Mouse (Mus musculus): ENCODE results near the gene Gm826. TPM values are rescaled to one million over a fixed set of nuclear protein-coding genes. Genes with fewer than 3 reads are reported as not detected.

Gene Gm826
- polyA plus RNA-seq, 1 experiment from 2014 or later = not detected

DNA sequence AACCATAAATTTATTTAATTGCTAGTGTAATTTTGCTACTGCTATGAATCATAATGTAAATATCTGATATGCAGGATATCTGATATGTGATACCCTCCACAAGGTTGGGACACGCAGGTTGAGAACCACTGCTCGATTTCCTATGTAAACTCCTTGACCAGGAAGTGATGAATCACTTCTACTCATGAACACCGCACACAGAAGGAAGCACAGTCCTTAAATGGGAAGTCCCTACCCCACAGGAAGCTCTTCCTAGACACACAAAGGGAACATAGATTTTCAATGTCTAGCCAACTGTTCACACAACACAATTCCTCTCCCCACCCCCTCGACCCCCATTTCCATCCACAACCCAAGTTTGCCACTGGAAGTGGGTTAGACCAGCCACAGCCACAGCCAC lies 15.7 kb downstream of the Gm826 start:
- ATAC-seq = no peak
- H3K9me3 ChIP-seq (ENCODE audit: control insufficient read depth, low read length) = no peaks in the 10 kb centered on the region
- no peaks in the 10 kb centered on the region for H3K27me3 ChIP-seq (replicated peaks; ENCODE audit: control insufficient read depth, insufficient read depth, low read length)
- no peak overlapping the region for H3K4me3 ChIP-seq (replicated peaks; ENCODE audit: low read length)
- H3K4me2 ChIP-seq (ENCODE audit: low read length) = no peak overlapping the region
- peaks cover 4% of the 10 kb centered on the region; the same call in 1 of the 2 replicates for H3K4me1 ChIP-seq (replicated peaks; ENCODE audit: control insufficient read depth, insufficient read depth, low read length)
- no peak overlapping the region for H3K27ac ChIP-seq (ENCODE audit: low read length)
- WGBS = 85% methylated on average over 4 of the region's 4 CpGs
- no peaks in the 10 kb centered on the region for H3K36me3 ChIP-seq (ENCODE audit: control insufficient read depth, insufficient read depth)
- H3K9ac ChIP-seq (replicated peaks; ENCODE audit: low read depth, low read length) = no peak overlapping the region

DNA sequence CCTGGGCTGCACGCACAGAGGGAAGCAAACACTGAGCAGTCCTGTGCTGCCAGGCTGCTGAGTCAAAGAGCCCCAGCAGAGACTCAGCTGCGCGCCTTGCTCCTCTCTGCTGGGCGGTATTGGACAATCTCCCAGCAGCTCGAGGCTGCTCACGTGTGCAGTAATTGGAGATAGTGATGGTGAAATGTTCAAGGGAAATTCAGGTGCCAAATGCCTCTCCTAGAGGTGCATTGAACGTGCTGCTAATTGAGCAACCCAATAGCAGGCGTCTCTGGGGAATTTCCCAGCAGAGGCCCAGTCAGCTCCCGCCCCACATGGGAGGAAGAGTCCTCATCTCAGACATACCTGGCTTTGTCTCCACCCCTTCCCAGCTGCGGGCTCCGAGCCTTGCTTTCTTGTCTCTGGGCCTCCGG lies 20.4 kb downstream of the Gm826 start:
- 26% methylated on average over 12 of the region's 12 CpGs for WGBS
- Histone ChIP-seq H3K4me2 (ENCODE audit: low read length) (no peak overlapping the region), H3K4me3 (replicated peaks; ENCODE audit: low read length) (no peak overlapping the region), H3K4me1 (replicated peaks; ENCODE audit: control insufficient read depth, insufficient read depth, low read length) (peaks cover 4% of the 10 kb centered on the region; the same call in 1 of the 2 replicates), H3K27me3 (replicated peaks; ENCODE audit: control insufficient read depth, insufficient read depth, low read length) (no peaks in the 10 kb centered on the region), H3K9me3 (ENCODE audit: control insufficient read depth, low read length) (no peaks in the 10 kb centered on the region), H3K36me3 (ENCODE audit: control insufficient read depth, insufficient read depth) (no peaks in the 10 kb centered on the region), H3K27ac (ENCODE audit: low read length) (no peak overlapping the region), H3K9ac (replicated peaks; ENCODE audit: low read depth, low read length) (no peak overlapping the region)
- no peak for ATAC-seq

DNA sequence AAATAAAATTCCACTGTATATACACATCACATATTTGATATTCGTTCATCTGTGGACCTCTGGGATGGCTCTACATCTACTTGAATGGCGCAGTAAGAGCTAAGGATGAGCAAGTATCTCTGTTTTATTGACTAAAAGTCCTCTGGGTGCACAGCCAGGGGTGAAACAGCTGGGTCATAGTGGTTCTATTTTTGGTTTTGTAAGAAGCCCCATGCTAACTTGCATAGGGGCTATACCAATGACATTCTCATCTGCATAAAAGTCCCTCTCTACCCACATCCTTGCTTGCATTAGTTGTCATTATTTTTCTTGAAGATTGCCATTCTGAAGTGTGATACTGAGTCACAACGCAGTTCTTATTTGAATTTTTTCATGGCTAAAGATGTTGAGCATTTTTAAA lies 28.9 kb downstream of the Gm826 start:
- no peak overlapping the region for H3K27ac ChIP-seq (ENCODE audit: low read length)
- H3K9me3 ChIP-seq (ENCODE audit: control insufficient read depth, low read length) = no peaks in the 10 kb centered on the region
- no peak for ATAC-seq
- no peak overlapping the region for H3K9ac ChIP-seq (replicated peaks; ENCODE audit: low read depth, low read length)
- WGBS = 87% methylated on average over 3 of the region's 3 CpGs
- no peaks in the 10 kb centered on the region for H3K36me3 ChIP-seq (ENCODE audit: control insufficient read depth, insufficient read depth)
- no peak overlapping the region for H3K4me2 ChIP-seq (ENCODE audit: low read length)
- H3K27me3 ChIP-seq (replicated peaks; ENCODE audit: control insufficient read depth, insufficient read depth, low read length) = no peaks in the 10 kb centered on the region
- no peak overlapping the region for H3K4me3 ChIP-seq (replicated peaks; ENCODE audit: low read length)
- no peaks in the 10 kb centered on the region for H3K4me1 ChIP-seq (replicated peaks; ENCODE audit: control insufficient read depth, insufficient read depth, low read length)

DNA sequence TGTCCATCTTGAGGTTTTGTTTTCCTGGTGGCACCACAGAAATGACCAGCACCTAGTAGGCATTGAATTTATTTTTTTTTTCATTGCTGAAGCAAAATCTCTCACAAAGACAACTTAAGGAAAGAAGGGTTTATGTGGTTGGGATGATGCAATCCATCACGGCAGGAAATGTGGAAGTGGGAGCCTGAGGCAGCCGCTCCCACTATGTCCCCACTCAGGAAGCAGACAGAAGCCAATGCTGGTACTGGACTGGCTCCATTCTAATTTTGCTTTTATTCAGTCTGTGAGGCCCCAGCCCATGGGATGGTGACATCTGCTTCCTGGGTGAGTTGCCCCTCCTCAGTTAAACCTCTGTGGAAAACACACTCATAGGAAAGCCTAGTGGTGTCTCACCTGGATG lies 30.0 kb downstream of the Gm826 start:
- no peaks in the 10 kb centered on the region for H3K4me1 ChIP-seq (replicated peaks; ENCODE audit: control insufficient read depth, insufficient read depth, low read length)

DNA sequence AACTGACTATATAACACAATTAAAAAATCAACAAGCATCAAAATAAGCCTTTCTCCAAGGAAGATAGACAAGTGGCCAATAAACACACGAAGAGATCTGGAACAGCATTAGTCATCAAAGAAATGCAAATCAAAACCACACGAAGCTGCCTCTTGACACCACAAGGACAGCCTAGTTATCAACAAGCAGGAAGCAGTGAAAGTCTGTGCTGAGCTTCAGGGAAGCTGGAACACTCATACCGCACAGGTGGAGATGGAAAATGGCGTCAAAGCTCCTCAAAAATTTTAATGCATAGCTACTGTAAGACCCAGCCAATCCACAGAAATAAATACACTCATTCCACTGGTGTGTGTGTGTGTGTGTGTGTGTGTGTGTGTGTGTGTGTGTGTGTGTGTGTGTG lies 31.9 kb downstream of the Gm826 start:
- 63% methylated on average over 4 of the region's 4 CpGs for WGBS
- Histone ChIP-seq H3K4me2 (ENCODE audit: low read length) (no peak overlapping the region), H3K9ac (replicated peaks; ENCODE audit: low read depth, low read length) (no peak overlapping the region), H3K4me1 (replicated peaks; ENCODE audit: control insufficient read depth, insufficient read depth, low read length) (no peaks in the 10 kb centered on the region), H3K9me3 (ENCODE audit: control insufficient read depth, low read length) (no peaks in the 10 kb centered on the region), H3K27me3 (replicated peaks; ENCODE audit: control insufficient read depth, insufficient read depth, low read length) (no peaks in the 10 kb centered on the region), H3K36me3 (ENCODE audit: control insufficient read depth, insufficient read depth) (no peaks in the 10 kb centered on the region), H3K4me3 (replicated peaks; ENCODE audit: low read length) (no peak overlapping the region), H3K27ac (ENCODE audit: low read length) (no peak overlapping the region)
- ATAC-seq = no peak

More for the DNA sequence above, 30.0 kb downstream of the Gm826 start:
- 96% methylated on average over 2 of the region's 2 CpGs for WGBS
- Histone ChIP-seq H3K9ac (replicated peaks; ENCODE audit: low read depth, low read length) (no peak overlapping the region), H3K27me3 (replicated peaks; ENCODE audit: control insufficient read depth, insufficient read depth, low read length) (no peaks in the 10 kb centered on the region), H3K27ac (ENCODE audit: low read length) (no peak overlapping the region), H3K9me3 (ENCODE audit: control insufficient read depth, low read length) (no peaks in the 10 kb centered on the region), H3K36me3 (ENCODE audit: control insufficient read depth, insufficient read depth) (no peaks in the 10 kb centered on the region), H3K4me2 (ENCODE audit: low read length) (no peak overlapping the region), H3K4me3 (replicated peaks; ENCODE audit: low read length) (no peak overlapping the region)
- ATAC-seq = no peak

DNA sequence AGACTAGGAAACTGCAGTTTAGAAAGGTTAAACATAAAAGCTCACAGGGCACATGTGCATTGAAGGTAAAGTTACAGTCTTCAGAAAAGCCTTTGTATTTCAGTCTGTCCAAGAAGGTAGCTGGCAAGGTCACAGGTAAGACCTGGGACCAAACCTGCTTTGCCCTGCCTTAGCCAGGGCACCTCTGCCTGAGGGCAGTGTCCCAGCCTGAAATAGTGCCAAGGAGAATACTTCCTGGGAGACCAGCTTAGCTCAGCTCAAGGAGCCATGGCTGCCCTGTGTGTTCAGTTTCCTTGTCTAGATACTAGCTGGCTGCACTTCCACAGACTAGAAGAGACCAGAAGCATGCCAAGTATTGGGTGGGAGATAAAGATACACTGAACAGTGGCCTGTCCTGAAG lies 35.4 kb downstream of the Gm826 start:
- no peak for ATAC-seq
- H3K4me1 ChIP-seq (replicated peaks; ENCODE audit: control insufficient read depth, insufficient read depth, low read length) = no peaks in the 10 kb centered on the region
- H3K27ac ChIP-seq (ENCODE audit: low read length) = no peak overlapping the region
- no peaks in the 10 kb centered on the region for H3K27me3 ChIP-seq (replicated peaks; ENCODE audit: control insufficient read depth, insufficient read depth, low read length)
- H3K4me3 ChIP-seq (replicated peaks; ENCODE audit: low read length) = no peak overlapping the region
- H3K9me3 ChIP-seq (ENCODE audit: control insufficient read depth, low read length) = no peaks in the 10 kb centered on the region
- H3K36me3 ChIP-seq (ENCODE audit: control insufficient read depth, insufficient read depth) = no peaks in the 10 kb centered on the region
- no peak overlapping the region for H3K9ac ChIP-seq (replicated peaks; ENCODE audit: low read depth, low read length)
- H3K4me2 ChIP-seq (ENCODE audit: low read length) = no peak overlapping the region

DNA sequence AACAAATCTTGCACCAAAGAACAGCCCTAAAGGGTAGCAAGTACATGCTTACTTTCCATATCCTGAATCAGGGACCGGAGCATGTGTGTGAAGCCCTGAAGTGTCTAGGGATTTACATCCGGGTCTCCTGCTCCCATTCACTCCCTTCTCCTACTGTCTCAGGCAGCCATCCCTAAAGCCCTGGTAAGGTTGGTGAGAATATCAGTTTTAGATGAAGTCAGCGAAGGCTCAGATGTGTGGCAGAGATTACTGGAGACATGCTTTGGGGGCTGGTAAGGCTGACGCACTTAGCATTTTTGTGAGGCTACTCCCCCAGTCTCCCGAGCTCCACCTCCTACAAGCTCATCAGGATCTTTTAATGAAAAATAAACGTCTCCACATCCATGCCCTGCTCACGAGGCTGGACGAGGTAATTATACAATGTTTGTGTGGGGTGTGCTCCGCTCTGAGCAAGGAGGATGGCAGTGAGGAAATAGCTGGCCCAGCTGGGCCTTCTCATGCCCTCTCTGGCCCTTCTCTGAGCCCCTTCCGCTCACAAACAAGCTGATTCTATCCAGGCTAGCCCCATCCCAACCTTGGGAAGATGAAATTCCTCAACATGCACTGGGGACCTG lies 45.3 kb downstream of the Gm826 start:
- no peak for ATAC-seq
- Histone ChIP-seq H3K4me2 (ENCODE audit: low read length) (no peak overlapping the region), H3K9ac (replicated peaks; ENCODE audit: low read depth, low read length) (no peak overlapping the region), H3K4me1 (replicated peaks; ENCODE audit: control insufficient read depth, insufficient read depth, low read length) (no peaks in the 10 kb centered on the region), H3K27ac (ENCODE audit: low read length) (no peak overlapping the region), H3K36me3 (ENCODE audit: control insufficient read depth, insufficient read depth) (no peaks in the 10 kb centered on the region), H3K9me3 (ENCODE audit: control insufficient read depth, low read length) (no peaks in the 10 kb centered on the region), H3K27me3 (replicated peaks; ENCODE audit: control insufficient read depth, insufficient read depth, low read length) (no peaks in the 10 kb centered on the region), H3K4me3 (replicated peaks; ENCODE audit: low read length) (no peak overlapping the region)
- WGBS = 72% methylated on average over 10 of the region's 10 CpGs

DNA sequence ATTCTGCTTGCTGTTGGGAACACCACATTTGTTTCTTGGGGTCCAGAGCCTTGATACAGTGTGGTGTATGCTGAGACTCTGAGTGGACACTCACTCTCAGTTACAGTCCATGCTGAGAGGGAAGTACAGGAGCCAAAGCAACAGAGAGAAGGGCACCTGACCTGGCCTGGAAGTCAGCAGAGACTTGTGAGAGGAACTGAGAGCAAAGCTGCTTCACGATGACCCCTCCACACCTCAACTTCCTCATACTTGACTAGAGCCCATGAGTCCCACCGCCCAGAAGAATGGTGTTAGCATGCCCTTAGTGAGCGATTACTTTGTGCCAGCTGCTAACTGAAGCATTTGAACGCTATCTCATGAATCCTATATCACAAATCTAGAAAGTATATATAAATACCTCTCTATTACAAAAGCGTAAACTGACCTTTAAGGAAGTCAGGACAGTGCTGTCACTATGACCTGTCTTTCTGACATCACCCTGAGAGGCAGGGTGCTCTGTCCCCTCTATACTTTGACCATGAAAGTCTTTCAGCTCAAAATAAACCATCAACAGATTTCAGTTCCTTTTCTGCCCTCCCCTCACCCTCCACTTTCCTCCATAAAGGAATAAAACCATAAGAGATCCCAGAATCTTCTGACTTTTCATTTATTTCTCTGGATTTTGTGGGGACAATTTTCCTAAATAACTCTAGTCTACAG lies 57.9 kb downstream of the Gm826 start:
- Histone ChIP-seq H3K4me2 (ENCODE audit: low read length) (no peak overlapping the region), H3K9me3 (ENCODE audit: control insufficient read depth, low read length) (peaks cover 2% of the 10 kb centered on the region; the same call in 1 of the 2 replicates), H3K4me3 (replicated peaks; ENCODE audit: low read length) (no peak overlapping the region), H3K9ac (replicated peaks; ENCODE audit: low read depth, low read length) (no peak overlapping the region), H3K27ac (ENCODE audit: low read length) (no peak overlapping the region), H3K27me3 (replicated peaks; ENCODE audit: control insufficient read depth, insufficient read depth, low read length) (no peaks in the 10 kb centered on the region), H3K36me3 (ENCODE audit: control insufficient read depth, insufficient read depth) (no peaks in the 10 kb centered on the region), H3K4me1 (replicated peaks; ENCODE audit: control insufficient read depth, insufficient read depth, low read length) (no peaks in the 10 kb centered on the region)
- WGBS = 93% methylated on average over 5 of the region's 5 CpGs
- ATAC-seq = no peak

DNA sequence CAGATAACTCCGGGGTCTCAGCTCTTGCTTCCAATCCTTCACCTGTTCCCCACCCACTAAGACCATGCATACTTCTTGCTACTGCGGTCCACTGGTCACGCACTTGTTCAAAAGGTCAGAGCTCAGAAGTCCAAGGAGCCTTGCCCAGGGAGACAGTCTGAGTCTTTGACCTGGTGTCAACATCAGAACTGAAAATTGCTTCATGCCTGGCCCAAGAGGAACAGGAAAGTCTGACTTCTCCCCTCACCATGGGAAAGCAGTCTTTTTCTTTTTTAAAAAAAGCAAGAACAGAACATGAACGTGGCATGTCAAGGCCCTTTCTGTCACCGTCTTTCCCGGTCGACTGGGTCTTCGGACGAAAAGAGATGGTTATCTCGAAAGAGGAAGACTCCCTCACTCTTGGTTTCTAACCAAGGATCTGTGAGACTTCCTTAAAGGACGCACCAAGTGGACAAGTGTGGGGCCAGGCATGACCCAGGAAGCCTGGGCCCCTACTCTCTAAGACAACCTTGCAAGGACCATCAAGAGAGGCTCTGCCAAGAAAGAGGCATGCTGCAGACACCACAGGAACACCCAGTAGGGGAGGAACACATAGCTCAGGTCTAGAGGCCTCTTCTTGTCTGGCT lies 66.0 kb downstream of the Gm826 start:
- H3K4me1 ChIP-seq (replicated peaks; ENCODE audit: control insufficient read depth, insufficient read depth, low read length) = no peaks in the 10 kb centered on the region
- H3K36me3 ChIP-seq (ENCODE audit: control insufficient read depth, insufficient read depth) = no peaks in the 10 kb centered on the region
- H3K9me3 ChIP-seq (ENCODE audit: control insufficient read depth, low read length) = no peaks in the 10 kb centered on the region
- H3K4me2 ChIP-seq (ENCODE audit: low read length) = no peak overlapping the region
- no peaks in the 10 kb centered on the region for H3K27me3 ChIP-seq (replicated peaks; ENCODE audit: control insufficient read depth, insufficient read depth, low read length)
- H3K4me3 ChIP-seq (replicated peaks; ENCODE audit: low read length) = no peak overlapping the region
- no peak for ATAC-seq
- H3K9ac ChIP-seq (replicated peaks; ENCODE audit: low read depth, low read length) = no peak overlapping the region
- H3K27ac ChIP-seq (ENCODE audit: low read length) = no peak overlapping the region
- 92% methylated on average over 11 of the region's 11 CpGs for WGBS

Measured in forebrain, embryonic 16.5 days (tissue).